Mouse (Mus musculus) liver, postnatal 0 days (tissue): ENCODE measurements around the gene P4htm. TPM values are rescaled to one million over a fixed set of nuclear protein-coding genes. Genes with fewer than 3 reads are reported as not detected.

Experiments
- ATAC-seq: fragments of 200-750 bp; cut with Nextera tagmentation; 2 replicates; pipeline ENCODE4 v1.8.0; 2017; ENCODE audit warnings: mild to moderate bottlenecking, moderate library complexity
- DNase-seq: peaks from one replicate; pipeline ENCODE4 v3.0.0-alpha.2; 2016
- H3K27ac ChIP-seq: fragments of 300-500 bp; sonication (generic); 2 replicates; pipeline ENCODE4 v1.5.1; 2014; ENCODE audit warnings: antibody characterized with exemption, moderate library complexity, mild to moderate bottlenecking, low read depth
- H3K27me3 ChIP-seq: fragments of 300-500 bp; sonication (generic); 2 replicates; pipeline ENCODE4 v1.6.1; 2014; ENCODE audit warnings: low read length, control low read depth, mixed read lengths; ENCODE audit not compliant: insufficient read depth
- H3K36me3 ChIP-seq: fragments of 300-500 bp; sonication (generic); replicated peaks from 2 replicates; pipeline ENCODE4 v1.6.1; 2014; ENCODE audit warnings: mild to moderate bottlenecking, control low read depth, low read length, moderate library complexity, mixed read lengths; ENCODE audit not compliant: insufficient read depth
- H3K4me1 ChIP-seq: fragments of 300-500 bp; sonication (generic); 2 replicates; pipeline ENCODE4 v1.6.1; 2014; ENCODE audit warnings: antibody characterized with exemption, mild to moderate bottlenecking, control low read depth; ENCODE audit not compliant: insufficient read depth
- H3K4me2 ChIP-seq: fragments of 300-500 bp; sonication (generic); 2 replicates; pipeline ENCODE4 v1.6.1; 2014; ENCODE audit warnings: low read depth, mild to moderate bottlenecking, low read length, moderate library complexity, mixed read lengths
- H3K4me3 ChIP-seq: fragments of 300-500 bp; sonication (generic); 2 replicates; pipeline ENCODE4 v1.5.1; 2014; ENCODE audit warnings: low read depth, low read length
- H3K9ac ChIP-seq: fragments of 300-500 bp; sonication (generic); replicated peaks from 2 replicates; pipeline ENCODE4 v1.6.1; 2014; ENCODE audit warnings: mild to moderate bottlenecking, moderate library complexity
- H3K9me3 ChIP-seq: fragments of 300-500 bp; sonication (generic); 2 replicates; pipeline ENCODE4 v1.6.1; 2016; ENCODE audit warnings: mild to moderate bottlenecking, control low read depth, low read length, mixed read lengths
- CTCF ChIP-seq: sonication (generic); IDR thresholded peaks from 2 replicates; pipeline ENCODE4 v1.5.1; 2016; ENCODE audit warnings: antibody characterized with exemption, low read depth
- EP300 ChIP-seq: IDR thresholded peaks from 2 replicates; pipeline ENCODE4 v1.6.1; 2016; ENCODE audit warnings: antibody characterized with exemption, low read depth, mild to moderate bottlenecking
- WGBS: fragments of 180-500 bp; shearing (Covaris S2); extraction: QIAGEN DNeasy Blood & Tissue Kit; methylation state at CpG from one replicate; pipeline ENCODE4 v1.1.7; 2014; ENCODE audit not compliant: insufficient replicate concordance; 5-methylcytosine and 5-hydroxymethylcytosine counted together
- microRNA counts: library from miRNA; unstranded; fragments of <30 nt; microRNA quantifications from one replicate; lab custom pipeline; 2015
- microRNA-seq: library from miRNA; unstranded; fragments of <30 nt; microRNA quantifications from one replicate; pipeline ENCODE4, GENCODE M21; 2016
- polyA plus RNA-seq: library from polyadenylated mRNA; unstranded; fragments of >200 nt; fragmentation: Nextera tagmentation; extraction: Ambion mirVana; gene quantifications from 2 replicates; pipeline ENCODE4 v1.2.1, GENCODE M21; 2015

P4htm gene
- polyA plus RNA-seq, 1 experiment from 2014 or later, result 0.40 TPM

GRCm38 (mm10) chr9:108545986-108546385, 51.5 kb downstream of the P4htm start:
- no peak for TF ChIP-seq CTCF
- TF ChIP-seq EP300, result no peak
- H3K4me1 ChIP-seq, result no peaks in the 10 kb centered on the region
- no peak for ATAC-seq
- no peaks in the 10 kb centered on the region for H3K9me3 ChIP-seq
- no peak overlapping the region for H3K27ac ChIP-seq
- no peak for DNase-seq
- H3K9ac ChIP-seq, result no peak overlapping the region
- H3K4me2 ChIP-seq, result no peak overlapping the region
- H3K27me3 ChIP-seq, result no peaks in the 10 kb centered on the region
- WGBS, result 84% methylated on average over 3 of the region's 3 CpGs
- H3K36me3 ChIP-seq, result peaks cover 83% of the 10 kb centered on the region
- no peak overlapping the region for H3K4me3 ChIP-seq

DNA sequence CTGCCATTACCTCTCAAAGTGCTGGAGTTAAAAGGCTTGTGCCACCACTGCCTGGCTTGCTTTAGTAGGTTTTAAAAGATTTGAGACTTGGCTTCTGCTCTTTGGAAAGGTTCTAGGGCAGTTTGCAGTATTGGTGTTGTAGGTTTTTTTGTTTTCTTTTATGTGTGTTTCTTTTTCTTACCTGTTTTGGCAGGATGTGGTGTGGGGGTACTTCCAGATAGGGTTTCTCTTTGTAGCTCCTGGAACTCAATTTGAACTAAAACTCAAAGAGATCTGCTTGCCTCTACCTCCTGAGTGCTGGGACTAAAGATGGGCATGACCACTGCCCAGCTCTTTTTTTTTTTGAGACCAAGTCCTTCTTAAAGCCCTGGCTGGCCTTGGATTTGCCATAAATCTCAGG, 56.6 kb downstream of the P4htm start:
- H3K4me1 ChIP-seq, result no peaks in the 10 kb centered on the region
- ATAC-seq (no peak), DNase-seq (no peak)
- H3K27me3 ChIP-seq, result no peaks in the 10 kb centered on the region
- H3K9ac ChIP-seq, result no peak overlapping the region
- H3K4me3 ChIP-seq, result no peak overlapping the region
- H3K27ac ChIP-seq, result no peak overlapping the region
- H3K36me3 ChIP-seq, result peaks cover 76% of the 10 kb centered on the region
- H3K9me3 ChIP-seq, result no peaks in the 10 kb centered on the region
- no peak overlapping the region for H3K4me2 ChIP-seq
- TF ChIP-seq CTCF (no peak), EP300 (no peak)

- TF ChIP-seq EP300 (no peak), CTCF (no peak)
- WGBS, result 87% methylated on average over 1 of the region's 1 CpGs
- H3K36me3 ChIP-seq, result peaks cover 72% of the 10 kb centered on the region
Observed at GRCm38 (mm10) chr9:108531496-108531895, 66.0 kb downstream of the P4htm start.

DNA sequence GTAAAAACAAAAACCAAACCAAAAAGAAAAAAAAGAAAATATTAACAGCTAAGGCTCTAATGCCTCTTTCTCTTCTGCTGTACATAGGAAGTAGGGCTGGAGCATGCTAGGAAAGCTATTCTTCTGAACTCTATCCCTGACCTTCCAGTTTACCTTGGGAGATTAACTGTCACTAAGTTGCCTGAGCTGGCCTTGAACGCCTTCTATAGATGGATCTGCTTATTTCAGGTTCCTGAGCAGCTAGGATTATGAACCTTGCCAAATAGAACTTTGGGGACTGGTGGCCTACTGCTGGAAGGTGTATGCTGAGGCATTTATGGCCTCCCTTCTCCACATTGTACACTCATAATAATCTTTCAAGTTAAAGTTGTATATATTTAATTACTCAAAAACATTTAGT, 66.5 kb downstream of the P4htm start:
- WGBS, result 76% methylated on average over 1 of the region's 1 CpGs
- no peak overlapping the region for H3K4me3 ChIP-seq
- DNase-seq, result no peak
- no peak for TF ChIP-seq EP300
- TF ChIP-seq CTCF, result no peak
- ATAC-seq, result no peak
- H3K9ac ChIP-seq, result no peak overlapping the region
- no peaks in the 10 kb centered on the region for H3K9me3 ChIP-seq
- no peaks in the 10 kb centered on the region for H3K4me1 ChIP-seq
- peaks cover 69% of the 10 kb centered on the region for H3K36me3 ChIP-seq
- no peak overlapping the region for H3K27ac ChIP-seq
- H3K4me2 ChIP-seq, result no peak overlapping the region
- H3K27me3 ChIP-seq, result no peaks in the 10 kb centered on the region

More at GRCm38 (mm10) chr9:108531496-108531895, 66.0 kb downstream of the P4htm start:
- H3K27ac ChIP-seq, result no peak overlapping the region
- H3K9ac ChIP-seq, result no peak overlapping the region
- no peaks in the 10 kb centered on the region for H3K4me1 ChIP-seq
- H3K9me3 ChIP-seq, result no peaks in the 10 kb centered on the region
- no peaks in the 10 kb centered on the region for H3K27me3 ChIP-seq
- H3K4me2 ChIP-seq, result no peak overlapping the region
- ATAC-seq, result no peak
- no peak overlapping the region for H3K4me3 ChIP-seq
- no peak for DNase-seq

MicroRNAs encoded within 50 kb of the gene (microRNA counts, 519-probe panel; counts per million panel counts)
- 5,397 counts per million, percentile 62 among the panel's probes with 10 or more counts for microRNA mmu-miR-191 (lab: Ali Mortazavi, UCI)
- 3,921 counts per million, percentile 44 among the panel's probes with 10 or more counts for microRNA mmu-miR-425 (lab: Ali Mortazavi, UCI)

Small RNA genes lying within 50 kb of the gene (microRNA-seq; reads per million reads assigned to microRNA genes)
- not detected for gene Gm24083
- not detected for gene Mir191
- gene Mir425, result 4,127 reads per million, percentile 86 among the genes with 10 or more reads in this experiment

Other genes with a start within 250 kb of the P4htm start
- 35.9 and 38.2 TPM in 2 replicates for gene Usp4, start 249.8 kb downstream of the P4htm start, polyA plus RNA-seq
- gene 1700102P08Rik, start 204.9 kb downstream of the P4htm start, polyA plus RNA-seq, result 0.14 and 0.22 TPM in 2 replicates
- gene Ccdc36, start 169.2 kb downstream of the P4htm start, polyA plus RNA-seq, result 0.08 TPM in 1 of 2 replicates, not detected in the other
- not detected in 2 replicates for gene BC048562, start 161.2 kb downstream of the P4htm start, polyA plus RNA-seq
- 16.1 and 19.3 TPM in 2 replicates for gene Ccdc71, start 137.1 kb downstream of the P4htm start, polyA plus RNA-seq
- 8.5 and 9.1 TPM in 2 replicates for gene Klhdc8b, start 136.1 kb downstream of the P4htm start, polyA plus RNA-seq
- 2.7 and 3.9 TPM in 2 replicates for gene Lamb2, start 117.9 kb downstream of the P4htm start, polyA plus RNA-seq
- 13.8 and 17.0 TPM in 2 replicates for gene Usp19, start 107.1 kb downstream of the P4htm start, polyA plus RNA-seq
- 33.0 and 33.3 TPM in 2 replicates for gene Qars, start 90.0 kb downstream of the P4htm start, polyA plus RNA-seq
- gene Qrich1, start 80.9 kb downstream of the P4htm start, polyA plus RNA-seq, result 26.2 and 27.1 TPM in 2 replicates
- gene Impdh2, start 37.4 kb downstream of the P4htm start, polyA plus RNA-seq, result 45.6 and 49.5 TPM in 2 replicates
- gene Ndufaf3, start 30.2 kb downstream of the P4htm start, polyA plus RNA-seq, result 26.5 and 26.8 TPM in 2 replicates
- 18.8 and 20.2 TPM in 2 replicates for gene Dalrd3, start 27.8 kb downstream of the P4htm start, polyA plus RNA-seq
- 4.5 and 5.7 TPM in 2 replicates for gene Wdr6, start 18.9 kb downstream of the P4htm start, polyA plus RNA-seq
- gene Arih2, start 51.7 kb upstream of the P4htm start, polyA plus RNA-seq, result 16.3 and 19.8 TPM in 2 replicates
- gene Slc25a20, start 64.4 kb upstream of the P4htm start, polyA plus RNA-seq, result 104 and 114 TPM in 2 replicates
- gene Prkar2a, start 91.6 kb upstream of the P4htm start, polyA plus RNA-seq, result 8.2 and 9.7 TPM in 2 replicates
- 12.4 and 18.6 TPM in 2 replicates for gene Ip6k2, start 186.1 kb upstream of the P4htm start, polyA plus RNA-seq
- gene Nckipsd, start 210.7 kb upstream of the P4htm start, polyA plus RNA-seq, result 4.5 TPM in 2 replicates
- 0.09 and 0.23 TPM in 2 replicates for gene Celsr3, start 228.7 kb upstream of the P4htm start, polyA plus RNA-seq